Mouse (Mus musculus) kidney, adult 2 months (tissue): ENCODE measurements at regions not wholly inside any gene's neighbourhood (a gene's known extent, or its start where the extent isn't known, plus 50 kb on each side); places are given as distances from the start of the nearest gene placed in this dataset.
"Not testable (repeated sequence)": the region's sequence is repeated elsewhere in the genome, so short reads cannot be mapped to it uniquely, and the experiment has no call there.

Experiments
- DNase-seq: peaks from one replicate; pipeline ENCODE4 v3.0.0; 2021
- H3K27ac ChIP-seq: fragments of 200-500 bp; 2 replicates; pipeline ENCODE4 v1.5.1; 2012; ENCODE audit warnings: low read depth, low read length, control low read depth, inconsistent platforms; ENCODE audit not compliant: insufficient read depth
- H3K27me3 ChIP-seq: fragments of 200-500 bp; replicated peaks from 2 replicates; pipeline ENCODE4 v1.6.1; 2012; ENCODE audit warnings: mild to moderate bottlenecking, moderate library complexity, low read length, inconsistent platforms; ENCODE audit not compliant: control insufficient read depth, insufficient read depth
- H3K36me3 ChIP-seq: fragments of 200-500 bp; 2 replicates; pipeline ENCODE4 v1.6.1; 2012; ENCODE audit warnings: mild to moderate bottlenecking, moderate library complexity, low read length, inconsistent platforms; ENCODE audit not compliant: control insufficient read depth, insufficient read depth
- H3K4me1 ChIP-seq: fragments of 200-500 bp; 2 replicates; pipeline ENCODE4 v1.6.1; 2011; ENCODE audit warnings: low read length; ENCODE audit not compliant: control insufficient read depth, insufficient read depth
- H3K4me3 ChIP-seq: fragments of 200-500 bp; 2 replicates; pipeline ENCODE4 v1.5.1; 2011; ENCODE audit warnings: mild to moderate bottlenecking, low read depth, low read length, control low read depth; ENCODE audit not compliant: insufficient read depth
- CTCF ChIP-seq: fragments of 200-500 bp; conservative IDR thresholded peaks from 2 replicates; pipeline ENCODE4 v1.5.1; 2011; ENCODE audit warnings: low read depth, mild to moderate bottlenecking, control low read depth, low read length, moderate library complexity, mixed read lengths; ENCODE audit not compliant: insufficient read depth, insufficient read length
- POLR2A ChIP-seq: fragments of 200-500 bp; IDR thresholded peaks from one replicate; pipeline ENCODE4 v1.6.1; 2011; ENCODE audit warnings: low read depth, low read length, control low read depth
- WGBS: fragments of 180-500 bp; shearing (Covaris S2); methylation state at CpG from one replicate; pipeline ENCODE4 v1.1.7; 2018; 5-methylcytosine and 5-hydroxymethylcytosine counted together

- TF ChIP-seq CTCF: no peak
- no peak for TF ChIP-seq POLR2A
- Histone ChIP-seq H3K4me3 (no peak overlapping the region), H3K4me1 (no peaks in the 10 kb centered on the region), H3K27ac (no peak overlapping the region), H3K27me3 (no peaks in the 10 kb centered on the region), H3K36me3 (no peaks in the 10 kb centered on the region)
- WGBS: 35% methylated on average over 3 of the region's 3 CpGs
- DNase-seq: peak; percentile 73
These were observed 71.5 kb upstream of the Pou1f1 start for GRCm38 (mm10) chr16:65448810-65449209.

- no peak overlapping the region for H3K4me3 ChIP-seq
- 51% methylated on average over 5 of the region's 5 CpGs for WGBS
- H3K27me3 ChIP-seq: no peaks in the 10 kb centered on the region
- peak; percentile 46 for DNase-seq
- H3K4me1 ChIP-seq: no peaks in the 10 kb centered on the region
- peak overlapping the region; percentile 59 for H3K27ac ChIP-seq
- TF ChIP-seq CTCF (no peak), POLR2A (no peak)
- no peaks in the 10 kb centered on the region for H3K36me3 ChIP-seq
These were observed 69.6 kb upstream of the Pou1f1 start for GRCm38 (mm10) chr16:65450706-65451105.

- Histone ChIP-seq H3K27me3 (no peaks in the 10 kb centered on the region), H3K27ac (no peak overlapping the region), H3K4me1 (no peaks in the 10 kb centered on the region), H3K36me3 (no peaks in the 10 kb centered on the region), H3K4me3 (no peak overlapping the region)
- no peak for DNase-seq
- 85% methylated on average over 3 of the region's 3 CpGs for WGBS
- TF ChIP-seq POLR2A: no peak
- TF ChIP-seq CTCF: no peak
These were observed 68.4 kb upstream of the Pou1f1 start for GRCm38 (mm10) chr16:65451885-65452284.

GRCm38 (mm10) chr16:65456948-65457347 is 63.4 kb upstream of the Pou1f1 start:
- not testable (repeated sequence) for H3K4me3 ChIP-seq, H3K4me1 ChIP-seq, H3K27me3 ChIP-seq, H3K27ac ChIP-seq, DNase-seq, H3K36me3 ChIP-seq
- WGBS: 62% methylated on average over 1 of the region's 3 CpGs

- DNase-seq: no peak
- Histone ChIP-seq H3K27me3 (no peaks in the 10 kb centered on the region), H3K36me3 (no peaks in the 10 kb centered on the region), H3K27ac (no peak overlapping the region), H3K4me1 (no peaks in the 10 kb centered on the region), H3K4me3 (no peak overlapping the region)
- TF ChIP-seq POLR2A (no peak), CTCF (no peak)
- WGBS: 92% methylated on average over 3 of the region's 3 CpGs
These were observed 62.1 kb upstream of the Pou1f1 start for GRCm38 (mm10) chr16:65458234-65458633.

GRCm38 (mm10) chr16:65469681-65470080 is 50.6 kb upstream of the Pou1f1 start:
- H3K27ac ChIP-seq: no peak overlapping the region
- no peaks in the 10 kb centered on the region for H3K4me1 ChIP-seq
- no peak overlapping the region for H3K4me3 ChIP-seq
- WGBS: 78% methylated on average over 4 of the region's 4 CpGs
- TF ChIP-seq CTCF: no peak
- no peak for TF ChIP-seq POLR2A
- no peak for DNase-seq
- no peaks in the 10 kb centered on the region for H3K36me3 ChIP-seq
- no peaks in the 10 kb centered on the region for H3K27me3 ChIP-seq
